Mouse (Mus musculus): ENCODE measurements around the gene Rora.

DNA sequence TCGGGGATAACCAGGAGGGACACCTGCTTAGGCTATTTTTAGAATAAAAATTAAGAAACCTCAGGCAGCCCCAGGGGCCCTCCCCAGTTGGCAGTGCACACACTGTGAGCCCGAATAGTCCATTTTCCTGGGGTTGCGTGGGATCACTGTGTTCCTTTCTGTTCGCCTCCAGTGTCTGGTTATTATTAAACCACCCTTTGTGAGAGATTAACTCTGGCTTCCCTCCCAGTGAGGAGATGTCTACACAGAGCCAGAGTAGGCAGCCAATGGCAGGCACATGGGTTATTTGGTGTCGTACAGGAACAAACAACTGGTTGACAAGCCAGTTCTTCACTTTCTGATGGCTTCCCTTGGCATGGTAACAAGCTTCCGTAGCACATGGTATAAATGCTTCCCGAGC is 287.5 kb downstream of the Rora start:
- TF ChIP-seq POLR2A (IDR thresholded peaks at IDR 0.05; ENCODE audit: extremely low read depth, insufficient read depth, low read length): no peak
- TF ChIP-seq CTCF (IDR thresholded peaks at IDR 0.05; ENCODE audit: low read depth, low read length): no peak
